In genomic region chr13:55338131-55339054, GRCm38 (mm10) we compare ENCODE assay signal across 21 mouse cellular contexts. TPM values are rescaled to one million over a fixed set of nuclear protein-coding genes. Genes with fewer than 3 reads are reported as not detected.
DNase-seq lines count a peak whose midpoint lies in the region; ATAC-seq and TF ChIP-seq lines count a peak whose summit lies in the region.
"Had no signal": no experiment of that assay in that cellular context is flagged by ENCODE, and none has a peak within 500 bp of the region (broad histone marks: within the 10 kb centered on the region; RNA-seq: fewer than 3 reads in every experiment).

No protein-coding gene starts in this region.

- TF ChIP-seq POLR2A in ES-Bruce4 (IDR thresholded peaks at IDR 0.05; ENCODE audit: insufficient read depth, low read length), result no peak

- no peaks in the 10 kb centered on the region for H3K27me3 ChIP-seq in forebrain, postnatal 0 days (ENCODE audit: insufficient read depth, low read length)
- no peaks in the 10 kb centered on the region for H3K27me3 ChIP-seq in forebrain, embryonic 11.5 days (ENCODE audit: control insufficient read depth, insufficient read depth, low read length)
- no peaks in the 10 kb centered on the region for H3K27me3 ChIP-seq in ES-Bruce4 (ENCODE audit: control insufficient read depth, insufficient read depth, low read length, poor library complexity, severe bottlenecking)
- H3K27me3 ChIP-seq: embryonic facial prominence, embryonic 15.5 days; heart, embryonic 15.5 days; midbrain, embryonic 13.5 days; neural tube, embryonic 13.5 days had no signal

- no peak overlapping the region for H3K4me3 ChIP-seq in forebrain, postnatal 0 days (ENCODE audit: low read depth, low read length)
- H3K4me3 ChIP-seq in forebrain, embryonic 11.5 days (ENCODE audit: low read depth, low read length), result no peak overlapping the region
- H3K4me3 ChIP-seq in ES-Bruce4 (ENCODE audit: low read depth, low read length), result peak overlapping the region; percentile 18
- H3K4me3 ChIP-seq: embryonic facial prominence, embryonic 15.5 days; heart, adult 2 months; heart, embryonic 15.5 days; limb, embryonic 10.5 days; midbrain, embryonic 13.5 days; neural tube, embryonic 13.5 days had no signal

- no peak for TF ChIP-seq EP300 in ES-Bruce4 (IDR thresholded peaks at IDR 0.05; ENCODE audit: insufficient read depth, low read depth, low read length)

- no peak for TF ChIP-seq CTCF in forebrain, postnatal 0 days (IDR thresholded peaks at IDR 0.05; ENCODE audit: low read depth)
- TF ChIP-seq CTCF in ES-Bruce4 (IDR thresholded peaks at IDR 0.05; ENCODE audit: low read depth, low read length), result no peak

- no peak overlapping the region for H3K4me2 ChIP-seq in forebrain, postnatal 0 days (ENCODE audit: low read depth)
- no peak overlapping the region for H3K4me2 ChIP-seq in forebrain, embryonic 11.5 days (ENCODE audit: low read depth, low read length, severe bottlenecking)
- H3K4me2 ChIP-seq: embryonic facial prominence, embryonic 15.5 days; heart, embryonic 15.5 days; midbrain, embryonic 13.5 days; neural tube, embryonic 13.5 days had no signal

- ATAC-seq in forebrain, postnatal 0 days, result peak; percentile 29
- no peak for ATAC-seq in forebrain, embryonic 11.5 days (replicated peaks; ENCODE audit: low FRiP score)
- ATAC-seq: midbrain, embryonic 13.5 days had no signal

- H3K9ac ChIP-seq in forebrain, postnatal 0 days, result no peak overlapping the region
- H3K9ac ChIP-seq in forebrain, embryonic 11.5 days (ENCODE audit: low read length), result no peak overlapping the region
- peak overlapping the region; percentile 42 for H3K9ac ChIP-seq in ES-Bruce4 (ENCODE audit: low read depth, poor library complexity, severe bottlenecking)
- H3K9ac ChIP-seq: embryonic facial prominence, embryonic 15.5 days; heart, embryonic 15.5 days; liver, postnatal 0 days; midbrain, embryonic 13.5 days; neural tube, embryonic 13.5 days had no signal

- DNase-seq in forebrain, postnatal 0 days, result peak; percentile 29
- no peak for DNase-seq in forebrain, embryonic 11.5 days (ENCODE audit: low spot score)
- DNase-seq in layer of hippocampus, adult 11-12 months (ENCODE audit: low spot score), result peak; percentile 30
- no peak for DNase-seq in layer of hippocampus, postnatal 25 days (ENCODE audit: extremely low spot score in 1 of 2, low spot score in 1 of 2)
- peak; percentile 50 for DNase-seq in brain, adult 2 months (ENCODE audit: low read depth, low spot score)
- DNase-seq in embryo, embryonic 10 days (ENCODE audit: low spot score), result no peak
- DNase-seq: cerebellum, adult 9-11 months; gastrocnemius, postnatal 25 days; heart, adult 2 months; layer of hippocampus, postnatal 36 days; liver, postnatal 0 days; lung, postnatal 10 days; spleen, adult 18-20 months; thymus, postnatal 25 days had no signal

- H3K4me1 ChIP-seq in forebrain, postnatal 0 days (ENCODE audit: insufficient read depth), result no peaks in the 10 kb centered on the region
- H3K4me1 ChIP-seq in forebrain, embryonic 11.5 days (replicated peaks; ENCODE audit: control insufficient read depth, insufficient read depth, low read length), result no peaks in the 10 kb centered on the region
- H3K4me1 ChIP-seq in ES-Bruce4 (ENCODE audit: control insufficient read depth, insufficient read depth, low read length), result no peaks in the 10 kb centered on the region
- H3K4me1 ChIP-seq: embryonic facial prominence, embryonic 15.5 days; midbrain, embryonic 13.5 days; neural tube, embryonic 13.5 days had no signal

- no peaks in the 10 kb centered on the region for H3K36me3 ChIP-seq in forebrain, postnatal 0 days (ENCODE audit: insufficient read depth)
- no peaks in the 10 kb centered on the region; the same call in 1 of the 2 replicates for H3K36me3 ChIP-seq in forebrain, embryonic 11.5 days (ENCODE audit: control insufficient read depth, insufficient read depth, low read length)
- no peaks in the 10 kb centered on the region for H3K36me3 ChIP-seq in ES-Bruce4 (ENCODE audit: control insufficient read depth, insufficient read depth, low read length, poor library complexity, severe bottlenecking)
- H3K36me3 ChIP-seq: embryonic facial prominence, embryonic 15.5 days; midbrain, embryonic 13.5 days; neural tube, embryonic 13.5 days had no signal

- no peak overlapping the region for H3K27ac ChIP-seq in forebrain, postnatal 0 days (ENCODE audit: low read depth, low read length)
- no peak overlapping the region for H3K27ac ChIP-seq in forebrain, embryonic 11.5 days (ENCODE audit: low read depth, low read length)
- peak overlapping the region; percentile 83 for H3K27ac ChIP-seq in ES-Bruce4 (ENCODE audit: insufficient read depth, low read length)
- H3K27ac ChIP-seq: embryonic facial prominence, embryonic 15.5 days; heart, adult 2 months; heart, embryonic 15.5 days; limb, embryonic 10.5 days; midbrain, embryonic 13.5 days; neural tube, embryonic 13.5 days had no signal

- H3K9me3 ChIP-seq in forebrain, postnatal 0 days (ENCODE audit: low read length), result no peaks in the 10 kb centered on the region
- no peaks in the 10 kb centered on the region for H3K9me3 ChIP-seq in forebrain, embryonic 11.5 days (ENCODE audit: control insufficient read depth, low read length)
- H3K9me3 ChIP-seq in ES-Bruce4 (replicated peaks; ENCODE audit: control insufficient read depth, insufficient read depth, low read length, poor library complexity, severe bottlenecking), result no peaks in the 10 kb centered on the region
- H3K9me3 ChIP-seq: embryonic facial prominence, embryonic 15.5 days; heart, embryonic 15.5 days; limb, embryonic 10.5 days; midbrain, embryonic 13.5 days; neural tube, embryonic 13.5 days had no signal

- 52% methylated on average over 12 of the region's 12 CpGs for WGBS in forebrain, postnatal 0 days
- 71% methylated on average over 12 of the region's 12 CpGs for WGBS in forebrain, embryonic 11.5 days

RNA-seq across cellular contexts. Expression of gene Mxd3, which starts 8.8 kb away (rescaled TPM):
- total RNA-seq in forebrain, postnatal 0 days (2014; rRNA removed), result 10.1 and 10.5 TPM in 2 replicates
- polyA plus RNA-seq in forebrain, postnatal 0 days (2015; fragmentation: Nextera tagmentation; extraction: Ambion mirVana), result 7.3 and 9.4 TPM in 2 replicates
- 37.2 and 42.2 TPM in 2 replicates for polyA plus RNA-seq in forebrain, embryonic 11.5 days (2014; fragmentation: Nextera tagmentation; extraction: Ambion mirVana)
- 1 to 10 TPM; 1.2 to 2.4 TPM for total RNA-seq in layer of hippocampus, postnatal 25 days (2021)
- polyA plus RNA-seq in ES-Bruce4 (2011; ENCODE audit: insufficient read depth, insufficient read length, low read depth, missing spikeins), result 5.1 and 6.5 TPM in 2 replicates
- total RNA-seq: heart, adult 2 months; liver, adult 2 months had no signal

RNA-seq across cellular contexts. Expression of gene Rab24, which starts 16.6 kb away (rescaled TPM):
- total RNA-seq in forebrain, postnatal 0 days (2014; rRNA removed), result 67.3 and 77.4 TPM in 2 replicates
- 92.3 and 99.4 TPM in 2 replicates for polyA plus RNA-seq in forebrain, postnatal 0 days (2015; fragmentation: Nextera tagmentation; extraction: Ambion mirVana)
- 84.4 and 101 TPM in 2 replicates for polyA plus RNA-seq in forebrain, embryonic 11.5 days (2014; fragmentation: Nextera tagmentation; extraction: Ambion mirVana)
- total RNA-seq in layer of hippocampus, postnatal 25 days (2021), result 10 to 100 TPM; 74.0 to 83.3 TPM
- polyA plus RNA-seq in ES-Bruce4 (2011; ENCODE audit: insufficient read depth, insufficient read length, low read depth, missing spikeins), result 40.5 and 42.8 TPM in 2 replicates

RNA-seq across cellular contexts. Expression of gene Prelid1, which starts 18.1 kb away (rescaled TPM):
- 159 and 187 TPM in 2 replicates for total RNA-seq in forebrain, postnatal 0 days (2014; rRNA removed)
- 313 and 316 TPM in 2 replicates for polyA plus RNA-seq in forebrain, postnatal 0 days (2015; fragmentation: Nextera tagmentation; extraction: Ambion mirVana)
- 422 and 451 TPM in 2 replicates for polyA plus RNA-seq in forebrain, embryonic 11.5 days (2014; fragmentation: Nextera tagmentation; extraction: Ambion mirVana)
- total RNA-seq in layer of hippocampus, postnatal 25 days (2021), result 100 to 1,000 TPM; 139 to 165 TPM
- 230 and 234 TPM in 2 replicates for polyA plus RNA-seq in ES-Bruce4 (2011; ENCODE audit: insufficient read depth, insufficient read length, low read depth, missing spikeins)

RNA-seq across cellular contexts. Expression of gene Lman2, which starts 24.2 kb away (rescaled TPM):
- 55.2 and 62.6 TPM in 2 replicates for total RNA-seq in forebrain, postnatal 0 days (2014; rRNA removed)
- 32.8 TPM in 2 replicates for polyA plus RNA-seq in forebrain, postnatal 0 days (2015; fragmentation: Nextera tagmentation; extraction: Ambion mirVana)
- polyA plus RNA-seq in forebrain, embryonic 11.5 days (2014; fragmentation: Nextera tagmentation; extraction: Ambion mirVana), result 90.4 and 94.2 TPM in 2 replicates
- 10 to 100 TPM; 58.4 to 61.0 TPM for total RNA-seq in layer of hippocampus, postnatal 25 days (2021)
- polyA plus RNA-seq in ES-Bruce4 (2011; ENCODE audit: insufficient read depth, insufficient read length, low read depth, missing spikeins), result 38.5 and 45.2 TPM in 2 replicates

RNA-seq across cellular contexts. Expression of gene Rgs14, which starts 31.1 kb away (rescaled TPM):
- 4.0 and 4.4 TPM in 2 replicates for total RNA-seq in forebrain, postnatal 0 days (2014; rRNA removed)
- 2.5 and 3.9 TPM in 2 replicates for polyA plus RNA-seq in forebrain, postnatal 0 days (2015; fragmentation: Nextera tagmentation; extraction: Ambion mirVana)
- 0.33 and 0.44 TPM in 2 replicates for polyA plus RNA-seq in forebrain, embryonic 11.5 days (2014; fragmentation: Nextera tagmentation; extraction: Ambion mirVana)
- total RNA-seq in layer of hippocampus, postnatal 25 days (2021), result 10 to 100 TPM; 94.5 to 98.2 TPM
- polyA plus RNA-seq in ES-Bruce4 (2011; ENCODE audit: insufficient read depth, insufficient read length, low read depth, missing spikeins), result 2.8 and 3.6 TPM in 2 replicates

Comparison
In these comparisons a context has a peak if more than half of its experiments do, and no peak if none do; other contexts are left out.
1. DNase-seq: peak in forebrain, postnatal 0 days (single experiment), layer of hippocampus, adult 11-12 months (single experiment) and brain, adult 2 months (single experiment); none in forebrain, embryonic 11.5 days (single experiment), layer of hippocampus, postnatal 25 days (0 of 2) and embryo, embryonic 10 days (single experiment).